Mouse (Mus musculus) bone marrow macrophage, adult 2 months (primary cell): ENCODE data around the gene Serpina3n.

Experiments
- CTCF ChIP-seq: IDR thresholded peaks from 2 replicates; pipeline ENCODE4 v1.5.1; 2012; ENCODE audit warnings: low read depth, mild to moderate bottlenecking, low read length, moderate library complexity
- POLR2A ChIP-seq: IDR thresholded peaks from 2 replicates; pipeline ENCODE4 v1.6.1; 2012; ENCODE audit warnings: mild to moderate bottlenecking, low read depth, low read length, borderline replicate concordance

GRCm38 (mm10) chr12:104418340-104419135, 12.0 kb downstream of the Serpina3n start:
- peak; percentile 68 for TF ChIP-seq CTCF
- TF ChIP-seq POLR2A, result no peak
